Comparison of ENCODE assay signal across 9 mouse cellular contexts in the genomic region with DNA sequence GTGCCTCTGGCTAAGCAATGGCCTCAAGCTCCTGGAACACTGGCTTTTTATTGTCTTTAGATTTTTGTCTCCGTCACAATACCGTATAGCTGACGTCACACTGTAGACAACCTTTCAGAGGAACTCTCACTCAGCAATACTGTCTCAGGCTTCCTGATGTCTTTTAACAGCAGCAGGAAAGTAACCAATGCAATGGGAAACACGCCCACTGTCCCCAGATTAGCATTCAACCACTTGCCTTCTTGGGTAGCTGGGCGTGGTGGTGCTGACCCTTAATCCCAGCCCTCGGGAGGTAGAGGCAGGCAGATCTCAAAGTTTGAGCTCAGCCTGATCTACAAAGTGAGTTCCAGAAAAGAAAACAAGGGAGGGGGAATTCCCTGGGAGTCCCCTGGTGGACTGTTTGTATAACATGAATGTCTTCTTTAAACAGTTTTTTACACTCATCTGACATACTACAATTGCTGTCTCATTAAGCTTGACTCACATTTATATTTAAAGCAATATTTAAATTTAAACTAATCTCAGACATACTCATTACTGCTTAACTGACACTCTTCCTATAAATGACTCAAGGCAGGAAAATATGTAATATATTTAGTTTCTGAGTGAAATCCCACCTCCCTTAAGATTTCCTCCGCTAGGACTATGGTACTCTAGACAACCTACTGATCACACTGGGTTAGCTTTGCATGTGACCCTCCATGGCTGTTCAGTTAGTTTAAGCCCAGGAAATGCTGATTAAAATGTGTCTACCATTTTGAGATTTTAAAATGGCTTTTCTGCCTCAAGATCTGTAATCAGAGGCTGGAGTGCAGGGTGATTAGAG. TPM values are rescaled to one million over a fixed set of nuclear protein-coding genes. Genes with fewer than 3 reads are reported as not detected.
A peak's percentile ranks its signal among the peaks of the same experiment; 100 is the strongest.
DNase-seq lines count a peak whose midpoint lies in the region; ATAC-seq and TF ChIP-seq lines count a peak whose summit lies in the region.
"Had no signal": no experiment of that assay in that cellular context is flagged by ENCODE, and none has a peak within 500 bp of the region (broad histone marks: within the 10 kb centered on the region; RNA-seq: fewer than 3 reads in every experiment).

No protein-coding gene starts in this region.

- H3K4me2 ChIP-seq in forebrain, embryonic 11.5 days (ENCODE audit: low read depth, low read length, severe bottlenecking), result no peak overlapping the region
- H3K4me2 ChIP-seq in intestine, postnatal 0 days (replicated peaks; ENCODE audit: low read depth), result no peak overlapping the region
- no peak overlapping the region for H3K4me2 ChIP-seq in stomach, embryonic 14.5 days (replicated peaks; ENCODE audit: low read depth, low read length)

- no peaks in the 10 kb centered on the region for H3K9me3 ChIP-seq in forebrain, embryonic 11.5 days (ENCODE audit: control insufficient read depth, low read length)
- no peaks in the 10 kb centered on the region for H3K9me3 ChIP-seq in intestine, postnatal 0 days (ENCODE audit: control insufficient read depth)
- H3K9me3 ChIP-seq in stomach, embryonic 14.5 days (ENCODE audit: control insufficient read depth, low read depth, low read length), result no peaks in the 10 kb centered on the region

- no peaks in the 10 kb centered on the region for H3K27me3 ChIP-seq in forebrain, embryonic 11.5 days (ENCODE audit: control insufficient read depth, insufficient read depth, low read length)
- no peaks in the 10 kb centered on the region for H3K27me3 ChIP-seq in intestine, postnatal 0 days (replicated peaks; ENCODE audit: control insufficient read depth, insufficient read depth, low read length)
- no peaks in the 10 kb centered on the region for H3K27me3 ChIP-seq in stomach, embryonic 14.5 days (ENCODE audit: control insufficient read depth, insufficient read depth, low read length)

- H3K9ac ChIP-seq in forebrain, embryonic 11.5 days (ENCODE audit: low read length), result peak overlapping the region; percentile 24
- H3K9ac ChIP-seq in intestine, postnatal 0 days (ENCODE audit: low read depth, low read length), result no peak overlapping the region
- H3K9ac ChIP-seq in stomach, embryonic 14.5 days (replicated peaks; ENCODE audit: low read depth, low read length), result no peak overlapping the region

- no peak overlapping the region for H3K4me3 ChIP-seq in left cerebral cortex, adult 2 months
- H3K4me3 ChIP-seq in forebrain, embryonic 11.5 days (ENCODE audit: low read depth, low read length), result no peak overlapping the region
- no peak overlapping the region for H3K4me3 ChIP-seq in intestine, postnatal 0 days (ENCODE audit: low read depth, low read length)
- no peak overlapping the region for H3K4me3 ChIP-seq in stomach, embryonic 14.5 days (ENCODE audit: low read depth, low read length)

- peak; percentile 56 for ATAC-seq in forebrain, embryonic 11.5 days (replicated peaks; ENCODE audit: low FRiP score)
- peak; percentile 10; the same call in 1 of the 2 replicates for ATAC-seq in intestine, postnatal 0 days
- peak; percentile 37; the same call in 1 of the 2 replicates for ATAC-seq in stomach, embryonic 14.5 days (ENCODE audit: insufficient number of reproducible peaks, insufficient read depth, low FRiP score, low read depth)

- TF ChIP-seq CTCF in left cerebral cortex, adult 2 months (IDR thresholded peaks at IDR 0.05), result no peak; the same call in 1 of the 2 replicates
- 0 out of 2 replicates have a peak, but pooled peaks have one; percentile 28 for TF ChIP-seq CTCF in intestine, postnatal 0 days (IDR thresholded peaks at IDR 0.05; ENCODE audit: low read depth)

- peaks cover 11% of the 10 kb centered on the region; the same call in 1 of the 2 replicates for H3K4me1 ChIP-seq in forebrain, embryonic 11.5 days (replicated peaks; ENCODE audit: control insufficient read depth, insufficient read depth, low read length)
- no peaks in the 10 kb centered on the region for H3K4me1 ChIP-seq in intestine, postnatal 0 days (replicated peaks; ENCODE audit: control insufficient read depth, insufficient read depth, low read length)
- peaks cover 16% of the 10 kb centered on the region for H3K4me1 ChIP-seq in stomach, embryonic 14.5 days (ENCODE audit: control insufficient read depth, insufficient read depth, low read length)

- intact Hi-C loops in left cerebral cortex, adult 2 months (cut with DNase I), result no loop called here
- intact Hi-C loops in left cerebral cortex, postnatal 10 days (cut with DNase I), result no loop called here
- intact Hi-C loops in gastrocnemius, postnatal 14 days (cut with DNase I; ENCODE audit: low total_unique reads), result no loop called here

- peaks cover under 1% of the 10 kb centered on the region; the same call in 1 of the 2 replicates for H3K36me3 ChIP-seq in forebrain, embryonic 11.5 days (ENCODE audit: control insufficient read depth, insufficient read depth, low read length)
- peaks cover 13% of the 10 kb centered on the region; the same call in 1 of the 2 replicates for H3K36me3 ChIP-seq in intestine, postnatal 0 days (ENCODE audit: control insufficient read depth, insufficient read depth)
- H3K36me3 ChIP-seq in stomach, embryonic 14.5 days (ENCODE audit: control insufficient read depth, insufficient read depth, low read length), result peaks cover 23% of the 10 kb centered on the region

- DNase-seq in left cerebral cortex, adult 2 months (ENCODE audit: extremely low spot score in 1 of 2, low spot score in 2 of 2), result no peak
- DNase-seq in left cerebral cortex, postnatal 10 days (ENCODE audit: extremely low spot score in 1 of 2, low spot score in 2 of 2), result no peak
- no peak for DNase-seq in forebrain, embryonic 11.5 days (ENCODE audit: low spot score)
- no peak for DNase-seq in left cerebral cortex, adult 18-20 months (ENCODE audit: low spot score in 2 of 2)
- no peak for DNase-seq in frontal cortex, postnatal 14 days (ENCODE audit: low spot score in 2 of 2)
- DNase-seq in gastrocnemius, postnatal 14 days, result no peak
- DNase-seq: kidney, postnatal 25 days had no signal

- WGBS in forebrain, embryonic 11.5 days, result 53% methylated on average over 7 of the region's 7 CpGs
- 39% methylated on average over 7 of the region's 7 CpGs for WGBS in intestine, postnatal 0 days
- WGBS in stomach, embryonic 14.5 days, result 34% methylated on average over 7 of the region's 7 CpGs

- H3K27ac ChIP-seq in left cerebral cortex, adult 2 months, result peak overlapping the region; percentile 61
- peak overlapping the region; percentile 68 for H3K27ac ChIP-seq in forebrain, embryonic 11.5 days (ENCODE audit: low read depth, low read length)
- no peak overlapping the region for H3K27ac ChIP-seq in intestine, postnatal 0 days (ENCODE audit: low read depth, low read length)
- peak overlapping the region; percentile 39; the same call in 1 of the 2 replicates for H3K27ac ChIP-seq in stomach, embryonic 14.5 days (ENCODE audit: low read length)

RNA-seq across cellular contexts. Expression of gene Mpzl1, which starts 24.6 kb away (rescaled TPM):
- 10 to 100 TPM; 24.0 to 24.8 TPM for total RNA-seq in left cerebral cortex, adult 2 months (2021)
- total RNA-seq in left cerebral cortex, postnatal 10 days (2021), result 10 to 100 TPM; 66.8 to 67.1 TPM
- 128 and 141 TPM in 2 replicates for polyA plus RNA-seq in forebrain, embryonic 11.5 days (2014; fragmentation: Nextera tagmentation; extraction: Ambion mirVana)
- 53.3 and 56.3 TPM in 2 replicates for polyA plus RNA-seq in intestine, postnatal 0 days (2015; fragmentation: Nextera tagmentation; extraction: Ambion mirVana)
- polyA plus RNA-seq in stomach, embryonic 14.5 days (2014; fragmentation: Nextera tagmentation; extraction: Ambion mirVana), result 201 and 203 TPM in 2 replicates
- 10 to 100 TPM; 22.7 to 27.6 TPM for total RNA-seq in left cerebral cortex, adult 18-20 months (2021)
- total RNA-seq in gastrocnemius, postnatal 14 days (2021), result 10 to 100 TPM; 23.8 to 25.6 TPM
